Mouse (Mus musculus): ENCODE measurements at regions not wholly inside any gene's neighbourhood (a gene's known extent, or its start where the extent isn't known, plus 50 kb on each side); places are given as distances from the start of the nearest gene placed in this dataset.

- H3K27ac ChIP-seq (ENCODE audit: insufficient read depth, low read length): no peak overlapping the region
- H3K9ac ChIP-seq (ENCODE audit: low read depth, poor library complexity, severe bottlenecking): no peak overlapping the region
- TF ChIP-seq EP300 (IDR thresholded peaks at IDR 0.05; ENCODE audit: insufficient read depth, low read depth, low read length) (no peak), POLR2A (IDR thresholded peaks at IDR 0.05; ENCODE audit: insufficient read depth, low read length) (no peak), CTCF (IDR thresholded peaks at IDR 0.05; ENCODE audit: low read depth, low read length) (no peak)
- H3K36me3 ChIP-seq (ENCODE audit: control insufficient read depth, insufficient read depth, low read length, poor library complexity, severe bottlenecking): no peaks in the 10 kb centered on the region
- H3K4me1 ChIP-seq (ENCODE audit: control insufficient read depth, insufficient read depth, low read length): no peaks in the 10 kb centered on the region
- H3K9me3 ChIP-seq (replicated peaks; ENCODE audit: control insufficient read depth, insufficient read depth, low read length, poor library complexity, severe bottlenecking): no peaks in the 10 kb centered on the region
- no peak overlapping the region for H3K4me3 ChIP-seq (ENCODE audit: low read depth, low read length)
- no peaks in the 10 kb centered on the region for H3K27me3 ChIP-seq (ENCODE audit: control insufficient read depth, insufficient read depth, low read length, poor library complexity, severe bottlenecking)
These were observed 337.7 kb downstream of the Prdm2 start for GRCm38 (mm10) chr4:142875105-142875504.

GRCm38 (mm10) chr4:142866341-142866740 is 346.5 kb downstream of the Prdm2 start:
- no peaks in the 10 kb centered on the region for H3K27me3 ChIP-seq (ENCODE audit: control insufficient read depth, insufficient read depth, low read length, poor library complexity, severe bottlenecking)
- H3K9me3 ChIP-seq (replicated peaks; ENCODE audit: control insufficient read depth, insufficient read depth, low read length, poor library complexity, severe bottlenecking): no peaks in the 10 kb centered on the region
- H3K4me3 ChIP-seq (ENCODE audit: low read depth, low read length): no peak overlapping the region
- no peaks in the 10 kb centered on the region for H3K4me1 ChIP-seq (ENCODE audit: control insufficient read depth, insufficient read depth, low read length)
- TF ChIP-seq CTCF (IDR thresholded peaks at IDR 0.05; ENCODE audit: low read depth, low read length) (no peak), POLR2A (IDR thresholded peaks at IDR 0.05; ENCODE audit: insufficient read depth, low read length) (no peak), EP300 (IDR thresholded peaks at IDR 0.05; ENCODE audit: insufficient read depth, low read depth, low read length) (no peak)
- H3K27ac ChIP-seq (ENCODE audit: insufficient read depth, low read length): no peak overlapping the region
- no peak overlapping the region for H3K9ac ChIP-seq (ENCODE audit: low read depth, poor library complexity, severe bottlenecking)
- no peaks in the 10 kb centered on the region for H3K36me3 ChIP-seq (ENCODE audit: control insufficient read depth, insufficient read depth, low read length, poor library complexity, severe bottlenecking)

- no peaks in the 10 kb centered on the region for H3K9me3 ChIP-seq (replicated peaks; ENCODE audit: control insufficient read depth, insufficient read depth, low read length, poor library complexity, severe bottlenecking)
- no peak for TF ChIP-seq EP300 (IDR thresholded peaks at IDR 0.05; ENCODE audit: insufficient read depth, low read depth, low read length)
- no peak for TF ChIP-seq POLR2A (IDR thresholded peaks at IDR 0.05; ENCODE audit: insufficient read depth, low read length)
- TF ChIP-seq CTCF (IDR thresholded peaks at IDR 0.05; ENCODE audit: low read depth, low read length): no peak
- no peaks in the 10 kb centered on the region for H3K36me3 ChIP-seq (ENCODE audit: control insufficient read depth, insufficient read depth, low read length, poor library complexity, severe bottlenecking)
- no peak overlapping the region for H3K27ac ChIP-seq (ENCODE audit: insufficient read depth, low read length)
- no peaks in the 10 kb centered on the region for H3K27me3 ChIP-seq (ENCODE audit: control insufficient read depth, insufficient read depth, low read length, poor library complexity, severe bottlenecking)
- no peaks in the 10 kb centered on the region for H3K4me1 ChIP-seq (ENCODE audit: control insufficient read depth, insufficient read depth, low read length)
- H3K4me3 ChIP-seq (ENCODE audit: low read depth, low read length): no peak overlapping the region
- H3K9ac ChIP-seq (ENCODE audit: low read depth, poor library complexity, severe bottlenecking): no peak overlapping the region
These were observed 347.2 kb downstream of the Prdm2 start for GRCm38 (mm10) chr4:142865593-142865992.

GRCm38 (mm10) chr4:142863939-142864338 is 348.9 kb downstream of the Prdm2 start:
- no peaks in the 10 kb centered on the region for H3K27me3 ChIP-seq (ENCODE audit: control insufficient read depth, insufficient read depth, low read length, poor library complexity, severe bottlenecking)
- TF ChIP-seq POLR2A (IDR thresholded peaks at IDR 0.05; ENCODE audit: insufficient read depth, low read length): no peak
- TF ChIP-seq EP300 (IDR thresholded peaks at IDR 0.05; ENCODE audit: insufficient read depth, low read depth, low read length): no peak
- TF ChIP-seq CTCF (IDR thresholded peaks at IDR 0.05; ENCODE audit: low read depth, low read length): no peak
- no peaks in the 10 kb centered on the region for H3K36me3 ChIP-seq (ENCODE audit: control insufficient read depth, insufficient read depth, low read length, poor library complexity, severe bottlenecking)
- H3K9ac ChIP-seq (ENCODE audit: low read depth, poor library complexity, severe bottlenecking): no peak overlapping the region
- no peak overlapping the region for H3K27ac ChIP-seq (ENCODE audit: insufficient read depth, low read length)
- no peaks in the 10 kb centered on the region for H3K9me3 ChIP-seq (replicated peaks; ENCODE audit: control insufficient read depth, insufficient read depth, low read length, poor library complexity, severe bottlenecking)
- no peak overlapping the region for H3K4me3 ChIP-seq (ENCODE audit: low read depth, low read length)
- H3K4me1 ChIP-seq (ENCODE audit: control insufficient read depth, insufficient read depth, low read length): no peaks in the 10 kb centered on the region

- Histone ChIP-seq H3K27ac (ENCODE audit: insufficient read depth, low read length) (no peak overlapping the region), H3K4me1 (ENCODE audit: control insufficient read depth, insufficient read depth, low read length) (no peaks in the 10 kb centered on the region), H3K9me3 (replicated peaks; ENCODE audit: control insufficient read depth, insufficient read depth, low read length, poor library complexity, severe bottlenecking) (no peaks in the 10 kb centered on the region), H3K4me3 (ENCODE audit: low read depth, low read length) (no peak overlapping the region), H3K36me3 (ENCODE audit: control insufficient read depth, insufficient read depth, low read length, poor library complexity, severe bottlenecking) (no peaks in the 10 kb centered on the region), H3K27me3 (ENCODE audit: control insufficient read depth, insufficient read depth, low read length, poor library complexity, severe bottlenecking) (no peaks in the 10 kb centered on the region), H3K9ac (ENCODE audit: low read depth, poor library complexity, severe bottlenecking) (no peak overlapping the region)
- TF ChIP-seq EP300 (IDR thresholded peaks at IDR 0.05; ENCODE audit: insufficient read depth, low read depth, low read length) (no peak), POLR2A (IDR thresholded peaks at IDR 0.05; ENCODE audit: insufficient read depth, low read length) (no peak), CTCF (IDR thresholded peaks at IDR 0.05; ENCODE audit: low read depth, low read length) (no peak)
These were observed 352.4 kb downstream of the Prdm2 start for GRCm38 (mm10) chr4:142860441-142860840.

- Histone ChIP-seq H3K9ac (ENCODE audit: low read depth, poor library complexity, severe bottlenecking) (no peak overlapping the region), H3K36me3 (ENCODE audit: control insufficient read depth, insufficient read depth, low read length, poor library complexity, severe bottlenecking) (no peaks in the 10 kb centered on the region)
These were observed 356.2 kb downstream of the Prdm2 start for GRCm38 (mm10) chr4:142856626-142857025.

More at GRCm38 (mm10) chr4:142856626-142857025, 356.2 kb downstream of the Prdm2 start:
- Histone ChIP-seq H3K4me3 (ENCODE audit: low read depth, low read length) (no peak overlapping the region), H3K4me1 (ENCODE audit: control insufficient read depth, insufficient read depth, low read length) (no peaks in the 10 kb centered on the region), H3K27ac (ENCODE audit: insufficient read depth, low read length) (no peak overlapping the region), H3K9me3 (replicated peaks; ENCODE audit: control insufficient read depth, insufficient read depth, low read length, poor library complexity, severe bottlenecking) (no peaks in the 10 kb centered on the region), H3K27me3 (ENCODE audit: control insufficient read depth, insufficient read depth, low read length, poor library complexity, severe bottlenecking) (no peaks in the 10 kb centered on the region)
- no peak for TF ChIP-seq CTCF (IDR thresholded peaks at IDR 0.05; ENCODE audit: low read depth, low read length)
- no peak for TF ChIP-seq EP300 (IDR thresholded peaks at IDR 0.05; ENCODE audit: insufficient read depth, low read depth, low read length)
